Mouse (Mus musculus) ES-E14 (cell line): ENCODE measurements around the gene C1qtnf4. TPM values are rescaled to one million over a fixed set of nuclear protein-coding genes. Genes with fewer than 3 reads are reported as not detected.

Source experiments
- DNase-seq: peaks from one replicate; pipeline ENCODE4 v3.0.0-alpha.2; 2013; ENCODE audit warnings: low read depth, low spot score
- H3K27ac ChIP-seq: 2 replicates; pipeline ENCODE4 v1.5.1; 2012; ENCODE audit warnings: low read depth, mild to moderate bottlenecking, low read length, moderate library complexity, mixed read lengths; ENCODE audit not compliant: poor library complexity, insufficient read depth, severe bottlenecking
- H3K36me3 ChIP-seq: 2 replicates; pipeline ENCODE4 v1.6.1; 2012; ENCODE audit warnings: mild to moderate bottlenecking, low read length, moderate library complexity, mixed read lengths; ENCODE audit not compliant: control insufficient read depth, poor library complexity, insufficient read depth, severe bottlenecking
- H3K4me1 ChIP-seq, 2 experiments: fragments of 150-350 bp in 1 of 2; sonication (generic) in 1 of 2; 2 replicates each; pipeline ENCODE4 v1.6.1; 2012; ENCODE audit warnings: low read length in 2 of 2, mild to moderate bottlenecking in 1 of 2, mixed read lengths in 1 of 2; ENCODE audit not compliant: control insufficient read depth in 2 of 2, insufficient read depth in 2 of 2, poor library complexity in 1 of 2
- H3K4me3 ChIP-seq, 2 experiments: fragments of 150-350 bp in 1 of 2; sonication (generic) in 1 of 2; 2 replicates each; pipeline ENCODE4 v1.5.1; 2012; ENCODE audit warnings: low read length in 2 of 2, low read depth in 1 of 2, mild to moderate bottlenecking in 1 of 2, mixed read lengths in 1 of 2; ENCODE audit not compliant: insufficient read depth in 1 of 2, poor library complexity in 1 of 2, severe bottlenecking in 1 of 2
- H3K9ac ChIP-seq: 2 replicates; pipeline ENCODE4 v1.6.1; 2012; ENCODE audit warnings: low read depth, mild to moderate bottlenecking, low read length, mixed read lengths; ENCODE audit not compliant: poor library complexity, insufficient read depth, severe bottlenecking
- H3K9me3 ChIP-seq: fragments of 150-350 bp; sonication (generic); 2 replicates; pipeline ENCODE4 v1.6.1; 2012; ENCODE audit warnings: low read depth, mild to moderate bottlenecking, low read length; ENCODE audit not compliant: control insufficient read depth, insufficient read depth
- CHD2 ChIP-seq: IDR thresholded peaks from 2 replicates; pipeline ENCODE4 v1.6.1; 2014; ENCODE audit warnings: mild to moderate bottlenecking, low read depth, low read length, inconsistent platforms
- HCFC1 ChIP-seq: IDR thresholded peaks from 2 replicates; pipeline ENCODE4 v1.6.1; 2012; ENCODE audit warnings: low read length, inconsistent platforms, borderline replicate concordance; ENCODE audit not compliant: insufficient read depth
- MAFK ChIP-seq: IDR thresholded peaks from 2 replicates; pipeline ENCODE4 v1.6.1; 2014; ENCODE audit warnings: mild to moderate bottlenecking, low read depth, low read length, inconsistent platforms; ENCODE audit not compliant: insufficient read depth
- ZC3H11A ChIP-seq: IDR thresholded peaks from 2 replicates; pipeline ENCODE4 v1.6.1; 2012; ENCODE audit warnings: low read depth, mild to moderate bottlenecking, inconsistent platforms, low read length, borderline replicate concordance
- ZNF384 ChIP-seq: IDR thresholded peaks from 2 replicates; pipeline ENCODE4 v1.6.1; 2012; ENCODE audit warnings: low read depth, low read length, inconsistent platforms
- in situ Hi-C, 2 experiments: fragments of 600-800 bp; cut with MboI; formaldehyde crosslinking; loops; one replicate each; pipeline ENCODE4 v1.15.1; 2025; ENCODE audit warnings: low sequenced_read_pairs in 2 of 2, inconsistent platforms in 1 of 2; ENCODE audit not compliant: unreplicated experiment in 2 of 2
- total RNA-seq: library from RNA; depleted of rRNA; stranded (reverse); fragments of 300-350 nt; gene quantifications from 2 replicates; pipeline ENCODE4 v1.2.3, GENCODE M21; 2012; rRNA removed

Gene C1qtnf4
- total RNA-seq, result 2.8 and 3.2 TPM in 2 replicates

DNA sequence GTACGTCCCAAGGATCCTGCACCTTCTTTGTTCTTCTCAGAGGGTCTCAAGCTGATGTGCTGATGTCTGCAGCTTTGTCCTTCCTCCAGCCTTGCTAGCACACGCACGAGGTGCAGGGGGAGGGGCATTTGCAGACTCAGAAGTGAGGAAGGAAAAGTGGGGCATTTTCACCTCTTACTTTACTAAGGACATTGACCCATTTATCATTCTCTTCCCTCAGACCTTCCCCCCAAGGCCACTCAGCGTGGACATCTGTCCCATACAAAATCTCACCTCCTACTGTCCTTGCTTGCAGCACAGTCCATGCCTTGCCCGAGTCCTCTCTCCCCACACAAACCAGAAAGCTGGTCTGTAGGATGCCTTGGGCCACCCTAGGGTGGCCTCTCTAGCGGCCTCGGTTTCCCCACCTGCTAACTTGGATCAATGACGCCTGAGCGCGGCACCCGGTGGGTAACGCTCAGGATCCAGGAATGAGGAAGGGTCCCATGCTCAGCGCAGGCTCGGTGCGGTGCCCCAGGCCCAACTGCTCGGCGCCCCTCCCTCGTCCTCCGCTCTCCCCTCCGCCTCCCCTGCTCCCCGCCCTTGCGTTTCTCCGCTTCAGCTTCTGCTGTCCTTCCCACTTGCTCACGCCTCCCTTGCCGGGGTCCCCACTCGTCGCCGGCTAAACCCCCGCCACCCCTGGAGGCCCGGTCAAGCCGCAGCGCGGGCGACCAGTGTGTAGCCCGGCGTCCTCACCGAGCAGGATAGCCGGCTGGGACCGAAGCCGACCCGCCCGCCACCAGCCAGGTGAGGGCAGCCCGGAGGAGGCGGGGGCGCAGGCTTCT lies at the start of gene C1qtnf4:
C1qtnf4 (plus strand) TSS at position 643 of the 824 bp plus-strand sequence.
- Histone ChIP-seq H3K9me3 (no peaks in the 10 kb centered on the region), H3K4me1 (peaks cover 2 to 10% of the 10 kb centered on the region in 2 experiments; a peak in 1 of 4 replicates), H3K9ac (peak within 1 kb of the TSS; percentile 62), H3K36me3 (no peaks in the 10 kb centered on the region), H3K27ac (no peak within 1 kb of the TSS), H3K4me3 (peak within 1 kb of the TSS; percentile 65 to 66)
- TF ChIP-seq HCFC1, result no peak
- TF ChIP-seq MAFK, result no peak
- TF ChIP-seq ZNF384, result no peak
- TF ChIP-seq ZC3H11A, result no peak
- TF ChIP-seq CHD2, result no peak
- in situ Hi-C loops, result no loop called here
- no peak for DNase-seq

- Histone ChIP-seq H3K4me3 (no peak overlapping the region), H3K9ac (no peak overlapping the region), H3K9me3 (no peaks in the 10 kb centered on the region), H3K36me3 (no peaks in the 10 kb centered on the region), H3K27ac (no peak overlapping the region), H3K4me1 (no peaks in the 10 kb centered on the region)
- in situ Hi-C loops, result no loop called here
- no peak for DNase-seq
- TF ChIP-seq HCFC1 (no peak), MAFK (no peak), ZC3H11A (no peak)
Measured at GRCm38 (mm10) chr2:90838621-90839020, 47.0 kb upstream of the C1qtnf4 start.

- in situ Hi-C loops, result no loop called here
- no peak overlapping the region for H3K9ac ChIP-seq
- H3K27ac ChIP-seq, result no peak overlapping the region
- H3K36me3 ChIP-seq, result no peaks in the 10 kb centered on the region
- TF ChIP-seq ZNF384 (no peak), MAFK (no peak), CHD2 (no peak), ZC3H11A (no peak), HCFC1 (no peak)
- H3K9me3 ChIP-seq, result no peaks in the 10 kb centered on the region
- H3K4me1 ChIP-seq, result 0 out of 4 replicates have a peak, but pooled peaks cover 0 to 1% of the 10 kb centered on the region in 2 experiments
- DNase-seq, result no peak
- no peak overlapping the region for H3K4me3 ChIP-seq
Measured at GRCm38 (mm10) chr2:90843666-90844065, 42.0 kb upstream of the C1qtnf4 start.

DNA sequence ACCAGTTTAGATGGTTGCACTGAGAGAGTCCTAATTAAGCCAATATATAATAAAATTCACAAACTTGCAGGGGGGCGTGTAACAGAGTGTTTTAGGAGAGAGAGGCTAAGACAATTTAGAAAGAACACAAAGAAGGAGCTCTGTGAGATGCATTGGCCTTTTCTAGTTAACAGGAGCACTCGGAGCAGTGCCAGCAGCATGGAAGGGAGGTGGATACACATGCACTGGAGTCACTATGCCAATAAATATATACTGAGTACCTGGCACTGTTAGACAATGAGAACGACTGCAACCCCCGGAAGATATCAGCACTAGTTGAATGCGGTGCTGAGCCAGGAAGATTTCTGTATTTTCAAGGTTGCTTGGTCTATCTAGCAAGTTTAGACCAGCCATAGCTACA lies 41.4 kb upstream of the C1qtnf4 start:
- Histone ChIP-seq H3K27ac (no peak overlapping the region), H3K9ac (no peak overlapping the region), H3K9me3 (no peaks in the 10 kb centered on the region), H3K4me3 (no peak overlapping the region), H3K4me1 (0 out of 4 replicates have a peak, but pooled peaks cover 0 to 2% of the 10 kb centered on the region in 2 experiments), H3K36me3 (no peaks in the 10 kb centered on the region)
- no peak for DNase-seq
- in situ Hi-C loops, result no loop called here
- TF ChIP-seq ZNF384 (no peak), MAFK (no peak), ZC3H11A (no peak), HCFC1 (no peak), CHD2 (no peak)
